In the genomic region with DNA sequence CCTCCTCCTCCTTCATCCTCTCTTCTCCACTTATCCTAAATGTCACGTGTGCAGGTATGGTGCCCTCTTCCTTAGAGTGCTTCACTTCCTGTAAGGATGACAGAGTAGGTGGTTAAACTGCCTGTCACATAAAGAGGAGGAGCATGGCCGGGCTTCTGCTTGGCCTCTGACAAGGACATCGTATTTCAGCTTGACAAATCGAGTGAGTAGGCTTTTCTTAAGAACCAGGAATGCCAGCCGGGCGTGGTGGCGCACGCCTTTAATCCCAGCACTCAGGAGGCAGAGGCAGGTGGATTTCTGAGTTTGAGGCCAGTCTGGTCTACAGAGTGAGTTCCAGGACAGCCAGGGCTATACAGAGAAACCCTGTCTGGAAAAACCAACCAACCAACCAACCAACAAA, we compare ENCODE assay signal across 5 mouse cellular contexts.
DNase-seq lines count a peak whose midpoint lies in the region; ATAC-seq and TF ChIP-seq lines count a peak whose summit lies in the region.
"Not testable (repeated sequence)": the region's sequence is repeated elsewhere in the genome, so short reads cannot be mapped to it uniquely, and the experiment has no call there.

No protein-coding gene starts in this region.

- 57% methylated on average over 8 of the region's 8 CpGs for WGBS in kidney, embryonic 15.5 days
- 43% methylated on average over 8 of the region's 8 CpGs for WGBS in small intestine, adult 2 months

- not testable (repeated sequence) for H3K4me2 ChIP-seq in kidney, embryonic 15.5 days

- H3K4me3 ChIP-seq in kidney, embryonic 15.5 days (replicated peaks) = not testable (repeated sequence)
- H3K4me3 ChIP-seq in small intestine, adult 2 months (ENCODE audit: low read depth, low read length) = peak overlapping the region; percentile 47

- not testable (repeated sequence) for H3K9ac ChIP-seq in kidney, embryonic 15.5 days

- H3K27me3 ChIP-seq in kidney, embryonic 15.5 days; small intestine, adult 2 months (ENCODE audit: control insufficient read depth, insufficient read depth, low read length): not testable (repeated sequence)

- not testable (repeated sequence) for H3K27ac ChIP-seq in kidney, embryonic 15.5 days
- peak overlapping the region; percentile 80 for H3K27ac ChIP-seq in small intestine, adult 2 months (ENCODE audit: insufficient read depth, low read depth, low read length)

- DNase-seq in adrenal gland, adult (ENCODE audit: inconsistent age in 2 of 2, low spot score in 1 of 2) = peak; percentile 50 to 82
- peak; percentile 45 for DNase-seq in adrenal gland, adult 8-10 months
- peak; percentile 47 to 52 for DNase-seq in adrenal gland, postnatal 36 days

- not testable (repeated sequence) for H3K36me3 ChIP-seq in kidney, embryonic 15.5 days; small intestine, adult 2 months (ENCODE audit: control insufficient read depth, insufficient read depth, low read length)

- ATAC-seq in kidney, embryonic 15.5 days (replicated peaks; ENCODE audit: low FRiP score) = peak; percentile 8; the same call in 1 of the 2 replicates

- peaks cover 27% of the 10 kb centered on the region for H3K4me1 ChIP-seq in kidney, embryonic 15.5 days
- H3K4me1 ChIP-seq in small intestine, adult 2 months (ENCODE audit: control insufficient read depth, insufficient read depth, insufficient read length, low read length) = peaks cover 24% of the 10 kb centered on the region

- not testable (repeated sequence) for H3K9me3 ChIP-seq in kidney, embryonic 15.5 days (replicated peaks)

- not testable (repeated sequence) for TF ChIP-seq CTCF in small intestine, adult 2 months (IDR thresholded peaks at IDR 0.05; ENCODE audit: extremely low read depth, insufficient read length, insufficient replicate concordance, low read depth, low read length)

- not testable (repeated sequence) for TF ChIP-seq POLR2A in small intestine, adult 2 months (IDR thresholded peaks at IDR 0.05; ENCODE audit: low read depth, low read length)
